Mouse (Mus musculus): Measurements from ENCODE around the gene Il9. TPM values are rescaled to one million over a fixed set of nuclear protein-coding genes. Genes with fewer than 3 reads are reported as not detected.

The Il9 gene
- polyA plus RNA-seq, 1 experiment, result not detected

Other genes starting within 250 kb of the Il9 start
- not detected in 2 replicates for gene Neurog1, start 230.1 kb downstream of the Il9 start, polyA plus RNA-seq (2012; rRNA removed)
- gene Cxcl14, start 185.7 kb downstream of the Il9 start, polyA plus RNA-seq (2012; rRNA removed), result 329 and 402 TPM in 2 replicates
- 0.07 and 0.13 TPM in 2 replicates for gene Gm3045, start 55.7 kb downstream of the Il9 start, polyA plus RNA-seq (2012; rRNA removed)
- gene Slc25a48, start 43.9 kb downstream of the Il9 start, polyA plus RNA-seq (2012; rRNA removed), result 14.9 and 17.7 TPM in 2 replicates
- 2.8 and 3.7 TPM in 2 replicates for gene Fbxl21, start 40.2 kb upstream of the Il9 start, polyA plus RNA-seq (2012; rRNA removed)
- gene Lect2, start 66.3 kb upstream of the Il9 start, polyA plus RNA-seq (2012; rRNA removed), result not detected in 2 replicates
- 151 and 155 TPM in 2 replicates for gene Tgfbi, start 127.3 kb upstream of the Il9 start, polyA plus RNA-seq (2012; rRNA removed)
- gene Smad5, start 220.8 kb upstream of the Il9 start, polyA plus RNA-seq (2012; rRNA removed), result 21.9 and 25.7 TPM in 2 replicates

Data from urinary bladder, adult 2 months (tissue).